Mouse (Mus musculus): ENCODE data around the gene Atp5f1.
"Not testable (repeated sequence)": the region's sequence is repeated elsewhere in the genome, so short reads cannot be mapped to it uniquely, and the experiment has no call there.

The Atp5f1 gene

DNA sequence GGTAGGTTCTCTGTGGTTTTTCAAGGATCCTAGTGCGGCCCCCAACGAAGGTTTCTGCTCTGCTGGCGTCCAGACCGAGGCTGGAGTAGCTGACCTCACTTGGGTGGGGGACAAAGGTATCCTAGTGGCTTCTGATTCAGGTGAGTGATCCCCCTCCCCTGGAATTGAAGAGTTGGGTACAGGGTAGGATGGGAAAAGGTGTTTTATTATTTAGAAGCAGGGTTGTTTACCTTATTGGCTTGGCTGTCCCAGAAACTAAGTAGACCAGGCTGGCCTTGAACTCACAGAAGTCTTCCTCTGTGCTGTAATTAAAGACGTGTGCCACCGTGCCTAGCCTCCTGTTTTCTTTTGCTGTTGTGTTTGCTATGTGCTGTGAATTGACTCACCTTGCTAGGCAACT lies at the start of gene Atp5f1:
TSS of gene Atp5f1 (minus strand) at position 101 of the 400 bp plus-strand sequence.
- no peak for DNase-seq

GRCm38 (mm10) chr3:106003360-106003759 lies 43.5 kb upstream of the Atp5f1 start:
- not testable (repeated sequence) for DNase-seq

DNA sequence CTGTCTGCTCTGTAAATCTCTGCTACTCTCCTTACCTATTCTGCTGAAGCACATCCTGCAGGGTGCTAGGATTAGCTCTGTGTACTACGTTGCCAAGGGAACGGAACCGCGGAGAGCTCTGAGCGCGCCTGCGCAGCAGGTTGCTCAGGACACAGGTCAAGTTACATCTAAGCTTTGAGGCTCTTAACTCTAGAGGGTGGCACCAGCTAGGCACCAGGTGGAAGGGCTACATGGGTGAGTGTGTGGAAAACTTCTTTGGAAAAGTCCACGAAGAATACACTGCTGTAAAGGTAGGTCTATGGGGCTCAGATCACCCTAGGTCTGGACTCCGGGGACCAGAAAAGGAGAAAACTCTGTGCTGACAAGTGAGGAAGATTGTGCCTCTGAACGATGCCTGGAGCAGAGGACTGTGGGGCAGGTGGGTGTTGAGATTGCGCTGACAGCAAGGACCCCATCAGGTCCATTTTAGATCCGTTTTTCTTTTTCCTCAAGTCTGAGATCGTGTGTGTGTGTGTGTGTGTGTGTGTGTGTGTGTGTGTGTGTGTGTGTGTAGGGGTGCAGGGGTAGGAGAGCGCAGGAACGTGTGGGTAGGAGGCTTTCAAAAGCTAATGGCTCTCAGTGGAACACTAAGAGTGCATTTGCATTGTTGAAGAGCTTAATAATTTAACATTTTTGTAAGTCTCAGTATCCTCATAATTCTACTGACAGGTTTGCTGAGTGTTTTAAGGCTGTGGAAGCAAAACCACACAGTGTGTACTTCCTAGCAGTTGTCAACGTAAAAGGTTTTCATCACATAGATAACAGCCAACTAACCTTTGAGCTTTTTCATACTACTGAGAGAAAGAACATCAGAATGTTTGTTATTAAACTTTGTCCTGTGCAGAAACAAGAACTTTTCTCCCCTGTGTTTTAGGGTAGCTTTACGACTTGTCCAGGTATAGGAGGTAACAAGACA lies 41.8 kb upstream of the Atp5f1 start:
- peak; percentile 15 for DNase-seq

DNA sequence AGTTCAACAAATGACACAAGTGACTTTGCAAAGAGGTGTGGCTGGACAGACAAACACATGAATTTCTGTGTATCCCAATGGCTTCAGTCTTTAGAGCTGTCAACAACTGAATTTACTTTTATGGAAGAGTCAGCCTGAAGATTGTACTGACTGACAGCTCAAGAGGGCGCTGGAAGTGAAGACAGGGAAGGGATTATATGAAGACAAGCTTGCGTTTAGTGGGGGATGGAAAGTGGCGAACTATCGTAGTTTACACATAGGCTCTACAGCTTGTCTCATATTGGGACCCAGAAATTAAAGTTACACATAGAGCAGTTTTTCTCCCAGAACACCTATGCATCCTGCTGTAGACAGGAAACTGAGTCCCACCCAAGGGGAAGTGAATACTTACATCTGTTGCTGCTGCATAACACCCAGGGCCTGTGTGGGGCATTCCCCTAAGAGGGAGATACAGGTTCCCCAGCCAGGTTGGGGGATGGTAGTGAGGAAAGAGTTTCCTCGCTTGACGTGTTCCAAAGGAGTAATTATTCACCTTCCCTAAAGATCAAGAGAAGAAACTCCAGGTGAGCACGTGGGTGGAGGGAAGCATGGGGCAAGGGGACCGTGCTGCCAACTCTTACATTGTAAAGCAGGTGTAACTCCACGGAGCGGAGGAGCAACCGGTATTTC lies 40.9 kb upstream of the Atp5f1 start:
- DNase-seq: no peak

DNA sequence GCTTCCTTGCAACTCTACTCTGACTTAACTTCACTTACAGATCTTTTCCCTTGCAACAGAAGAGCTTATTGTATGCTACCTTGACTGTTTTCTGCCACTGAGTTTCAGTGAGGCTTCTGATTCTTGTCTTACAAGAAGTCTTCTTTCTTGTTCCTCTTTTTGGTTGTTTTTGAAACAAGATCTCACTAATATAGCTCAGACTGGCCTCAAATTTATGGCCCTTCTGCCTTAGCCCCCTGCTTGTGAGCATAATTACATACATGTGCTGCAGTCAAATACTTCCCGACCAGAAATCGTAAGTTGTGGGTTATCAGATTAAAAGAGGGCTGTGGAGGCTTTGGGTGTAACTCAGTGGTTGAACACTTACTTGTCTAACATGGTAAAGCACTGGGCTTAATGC lies 34.8 kb upstream of the Atp5f1 start:
- no peak for DNase-seq

GRCm38 (mm10) chr3:105991653-105992283 lies 31.9 kb upstream of the Atp5f1 start:
- DNase-seq: peak; percentile 28

DNA sequence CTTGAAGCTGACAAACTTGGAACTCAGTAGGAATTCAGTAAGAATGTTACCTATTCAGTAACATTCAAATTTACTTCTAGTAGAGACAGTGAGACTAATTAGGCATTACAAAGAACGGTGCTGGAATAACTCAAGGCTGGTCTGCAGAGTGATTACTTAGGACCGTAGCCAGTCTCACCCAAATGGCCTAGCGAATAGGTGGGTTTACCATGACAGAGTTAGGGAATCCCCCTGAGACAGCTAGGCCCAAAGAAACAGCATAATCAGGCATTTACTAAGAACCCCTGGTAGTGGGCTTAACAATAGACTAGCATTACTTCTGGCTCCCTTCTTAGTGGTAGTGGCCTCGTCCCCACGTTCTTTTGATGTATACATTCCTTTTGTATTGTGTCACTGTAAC lies 29.7 kb upstream of the Atp5f1 start:
- not testable (repeated sequence) for DNase-seq

GRCm38 (mm10) chr3:105974174-105974573 lies 14.3 kb upstream of the Atp5f1 start:
- DNase-seq: no peak

DNA sequence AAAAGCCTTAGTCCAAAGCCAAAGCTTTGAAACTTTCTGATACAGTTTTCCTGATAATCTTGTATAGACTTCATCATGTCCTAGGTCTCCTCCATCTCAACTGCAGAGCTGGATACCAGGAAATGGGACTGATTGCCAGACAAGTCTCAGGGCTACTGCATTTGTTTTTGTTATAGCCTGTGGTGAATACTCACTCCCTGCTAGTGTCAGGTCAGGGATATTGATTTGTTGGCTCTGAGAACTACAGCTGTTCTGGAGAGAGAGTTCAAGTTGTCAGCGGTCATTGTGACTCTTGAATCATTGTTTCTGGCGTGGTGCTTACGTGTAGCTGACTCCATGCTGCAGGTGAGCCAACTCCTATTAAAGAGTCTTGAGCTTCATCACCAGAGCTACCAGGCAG lies 13.5 kb upstream of the Atp5f1 start, which contains the start of gene Ovgp1:
TSS of gene Ovgp1 (plus strand) at position 301 of the 400 bp plus-strand sequence.
- no peak for DNase-seq

DNA sequence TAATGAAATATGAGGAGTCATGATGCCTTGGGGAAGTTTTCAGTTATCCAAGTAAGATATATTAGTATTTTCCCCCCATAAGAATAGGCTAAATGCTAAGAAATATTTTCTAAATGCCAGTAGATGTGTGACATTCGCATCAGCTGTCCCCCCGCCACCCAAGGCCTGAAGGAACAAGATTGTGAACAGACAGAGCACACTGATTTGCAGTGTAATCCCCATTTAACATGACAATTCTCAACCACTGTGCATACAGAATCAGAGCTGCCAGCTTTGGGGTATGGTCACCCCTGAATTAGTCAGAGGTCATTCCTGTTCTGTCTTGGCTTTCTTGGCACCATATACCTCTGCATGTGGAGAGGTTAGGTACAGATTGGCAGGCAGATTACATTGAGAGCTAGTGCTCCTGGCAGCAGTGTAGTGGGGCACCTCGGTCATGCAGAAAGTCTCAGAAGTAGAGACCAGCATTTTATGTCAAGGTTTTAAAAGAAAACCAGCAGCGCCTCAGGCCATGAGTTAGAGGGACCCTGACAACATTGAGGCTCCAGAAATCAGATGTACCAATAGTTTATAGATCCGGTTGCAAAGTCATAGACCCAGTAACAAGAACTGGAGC lies 12.0 kb upstream of the Atp5f1 start:
- no peak for DNase-seq

DNA sequence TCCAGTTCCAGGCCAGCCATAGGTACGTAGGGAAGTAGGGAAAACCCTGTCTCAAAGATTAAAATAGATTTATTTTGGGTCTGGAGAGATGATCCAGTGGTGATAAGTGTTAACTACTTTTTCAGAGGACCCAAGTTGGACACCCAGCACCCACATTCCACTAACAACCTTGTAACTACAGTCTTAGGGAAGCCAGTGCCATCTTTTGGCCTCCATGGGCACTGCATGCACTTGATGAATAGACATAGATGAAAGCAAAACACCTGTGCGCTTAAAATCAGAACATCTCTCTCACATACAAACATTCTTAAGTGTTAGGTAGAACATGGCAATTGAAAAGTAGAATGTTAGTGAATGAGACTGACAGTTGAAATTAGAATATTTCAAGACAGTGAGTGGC lies 801 bp upstream of the Atp5f1 start:
- DNase-seq: no peak

DNA sequence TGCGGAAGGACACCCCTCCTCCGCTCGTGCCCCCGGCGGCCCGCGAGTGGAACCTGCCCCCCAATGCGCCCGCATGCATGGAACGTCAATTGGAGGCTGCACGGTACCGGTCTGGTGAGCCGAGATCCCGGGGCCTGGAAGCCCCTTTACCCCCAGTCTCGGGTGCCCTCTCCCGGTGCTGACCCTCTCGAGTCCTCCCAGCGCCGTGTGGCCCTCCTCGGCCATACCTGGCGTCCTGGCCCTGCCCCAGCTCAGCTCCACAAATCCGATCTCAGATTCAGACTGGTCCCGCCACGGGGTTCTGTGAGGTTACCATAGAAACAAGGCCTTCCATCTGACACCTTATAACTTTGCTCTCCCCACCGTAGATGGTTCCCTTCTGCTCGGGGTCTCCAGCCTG lies 314 bp downstream of the Atp5f1 start:
- peak; percentile 29 for DNase-seq

DNA sequence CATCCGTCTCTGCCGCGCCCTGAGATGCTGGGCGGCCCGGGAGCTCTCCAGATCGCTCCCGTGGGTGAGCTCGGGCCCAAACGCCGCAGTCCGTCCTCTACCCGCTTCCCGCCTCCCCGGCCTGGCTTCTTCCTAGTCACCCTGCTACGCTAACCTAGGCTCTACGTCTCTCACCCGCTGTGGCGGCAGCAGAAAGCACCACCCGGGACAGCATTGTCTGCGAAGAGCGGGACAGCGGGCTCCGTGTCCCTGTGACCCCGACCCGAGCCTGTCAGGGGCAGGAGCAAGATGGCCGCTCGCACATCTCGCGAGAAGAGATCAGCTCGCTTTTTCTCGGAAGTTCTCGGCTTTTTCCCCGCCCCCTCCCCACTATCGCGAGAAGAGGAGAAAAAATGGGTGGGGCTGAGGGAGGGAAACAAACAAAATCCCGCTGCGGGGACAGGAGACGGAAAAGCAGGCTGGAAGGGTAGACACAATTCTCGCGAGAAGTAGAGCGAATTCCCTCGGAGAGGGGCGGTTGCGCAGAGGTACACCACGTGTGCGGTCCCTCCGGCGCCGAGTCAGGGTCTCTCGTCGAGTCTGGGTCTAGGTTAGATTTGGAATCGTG lies 822 bp downstream of the Atp5f1 start, which contains the start of gene Wdr77:
TSS of gene Wdr77 (plus strand) at position 396 of the 607 bp plus-strand sequence.
- DNase-seq: peak; percentile 99

- DNase-seq: no peak
These were observed 1.7 kb downstream of the Atp5f1 start for GRCm38 (mm10) chr3:105958204-105958603.

DNA sequence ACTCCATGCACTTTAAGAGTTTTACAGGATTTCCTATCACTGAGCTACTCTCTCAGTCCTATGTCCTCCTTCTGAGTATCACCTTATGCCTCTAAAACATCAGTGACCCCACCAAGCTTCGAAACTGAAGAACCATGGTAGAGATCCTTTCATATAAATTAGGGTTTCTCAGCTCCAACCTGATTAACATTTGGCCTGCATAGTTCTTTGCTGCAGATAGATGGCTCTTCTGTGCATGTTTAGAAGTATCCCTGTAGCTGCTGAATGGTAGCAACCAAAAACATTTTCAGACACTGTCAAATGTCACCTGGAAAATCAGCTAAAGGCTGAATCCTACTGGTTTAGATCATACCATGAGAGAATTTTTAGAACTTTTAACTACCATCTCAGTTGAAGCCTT lies 2.7 kb downstream of the Atp5f1 start:
- no peak for DNase-seq

GRCm38 (mm10) chr3:105951348-105951747 lies 8.6 kb downstream of the Atp5f1 start:
- DNase-seq: no peak

GRCm38 (mm10) chr3:105936111-105936510 lies 23.8 kb downstream of the Atp5f1 start:
- DNase-seq: no peak

DNA sequence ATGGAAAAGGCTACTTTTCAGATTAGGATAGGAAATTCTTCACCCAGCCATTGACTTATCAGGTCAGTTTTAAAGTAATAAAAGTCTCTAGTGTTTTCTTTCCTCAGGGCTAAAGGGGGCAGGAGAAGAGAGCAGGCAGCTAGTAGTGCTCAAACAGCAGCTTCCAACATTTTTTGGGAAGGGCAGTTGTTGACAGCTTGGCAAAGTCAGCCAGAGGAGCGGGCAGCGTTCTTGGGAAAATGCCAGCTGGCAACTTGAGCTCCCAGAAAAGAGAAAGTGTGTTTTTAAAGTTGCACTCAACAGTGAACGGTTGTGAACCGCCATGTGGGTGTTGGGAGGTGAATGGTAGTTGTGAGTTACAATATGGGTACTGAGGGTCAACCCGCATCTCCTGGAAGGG lies 24.9 kb downstream of the Atp5f1 start:
- no peak for DNase-seq

DNA sequence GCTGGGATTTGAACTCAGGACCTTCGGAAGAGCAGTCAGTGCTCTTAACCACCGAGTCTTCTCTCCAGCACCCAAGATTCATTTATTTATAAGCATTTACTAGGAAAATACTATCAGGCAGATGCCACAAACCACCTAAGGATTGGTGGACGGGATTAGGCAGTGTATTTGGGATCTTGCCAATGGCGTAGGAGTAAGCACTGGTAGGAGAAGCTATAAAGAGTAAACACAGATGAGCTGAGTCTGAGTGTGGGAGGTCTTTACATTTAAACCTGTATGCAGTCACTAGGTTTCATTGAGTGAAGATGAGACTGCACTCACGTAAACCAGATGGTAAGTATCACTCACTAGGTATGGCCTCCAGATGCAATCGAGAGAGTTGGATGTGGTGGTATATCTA lies 26.0 kb downstream of the Atp5f1 start:
- no peak for DNase-seq

GRCm38 (mm10) chr3:105932240-105933071 lies 27.4 kb downstream of the Atp5f1 start, which contains the start of gene I830077J02Rik:
I830077J02Rik (minus strand) TSS chr3:105932664.
- no peak for DNase-seq

DNA sequence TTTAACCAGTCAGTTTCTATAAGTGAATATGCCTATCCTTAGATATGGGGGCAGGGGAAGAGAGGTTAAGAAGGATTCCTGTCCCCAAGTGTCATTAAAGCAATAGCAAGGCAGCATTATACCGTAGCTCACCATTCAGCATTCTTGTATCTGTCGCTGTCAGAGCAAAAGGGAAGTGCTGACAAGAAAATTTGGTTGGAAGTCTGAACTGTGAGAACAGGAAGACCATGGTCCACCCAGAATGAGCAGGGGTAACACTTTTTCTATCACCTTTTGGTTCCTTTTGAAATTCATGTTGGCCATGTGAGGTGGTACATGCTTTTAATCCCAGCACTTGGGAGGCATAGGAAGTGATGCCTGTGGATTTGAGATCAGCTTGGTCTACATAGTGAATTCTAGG lies 28.8 kb downstream of the Atp5f1 start:
- no peak for DNase-seq
